Mouse (Mus musculus) limb, embryonic 13.5 days (tissue): ENCODE measurements around the gene Rdm1. TPM values are rescaled to one million over a fixed set of nuclear protein-coding genes. Genes with fewer than 3 reads are reported as not detected.
"Not testable (repeated sequence)": the region's sequence is repeated elsewhere in the genome, so short reads cannot be mapped to it uniquely, and the experiment has no call there.

Experiments
- ATAC-seq: fragments of 200-750 bp; cut with Nextera tagmentation; 2 replicates; pipeline ENCODE4 v1.8.0; 2017; ENCODE audit warnings: low read depth, moderate number of reproducible peaks, moderate TSS enrichment; ENCODE audit not compliant: low FRiP score
- H3K27ac ChIP-seq: fragments of 300-500 bp; sonication (generic); 2 replicates; pipeline ENCODE4 v1.5.1; 2015; ENCODE audit warnings: inconsistent platforms, mild to moderate bottlenecking, moderate library complexity
- H3K27me3 ChIP-seq: fragments of 300-500 bp; sonication (generic); 2 replicates; pipeline ENCODE4 v1.6.1; 2015; ENCODE audit warnings: mild to moderate bottlenecking, inconsistent platforms
- H3K36me3 ChIP-seq: fragments of 300-500 bp; sonication (generic); 2 replicates; pipeline ENCODE4 v1.6.1; 2015; ENCODE audit warnings: inconsistent platforms, mild to moderate bottlenecking, moderate library complexity
- H3K4me1 ChIP-seq: fragments of 300-500 bp; sonication (generic); 2 replicates; pipeline ENCODE4 v1.6.1; 2015; ENCODE audit warnings: inconsistent platforms
- H3K4me2 ChIP-seq: fragments of 300-500 bp; sonication (generic); replicated peaks from 2 replicates; pipeline ENCODE4 v1.6.1; 2015; ENCODE audit warnings: inconsistent platforms, mild to moderate bottlenecking, moderate library complexity
- H3K4me3 ChIP-seq: fragments of 300-500 bp; sonication (generic); 2 replicates; pipeline ENCODE4 v1.5.1; 2015; ENCODE audit warnings: moderate library complexity, mild to moderate bottlenecking, inconsistent platforms
- H3K9ac ChIP-seq: fragments of 300-500 bp; sonication (generic); 2 replicates; pipeline ENCODE4 v1.6.1; 2015; ENCODE audit warnings: mild to moderate bottlenecking, inconsistent platforms
- H3K9me3 ChIP-seq: fragments of 300-500 bp; sonication (generic); 2 replicates; pipeline ENCODE4 v1.6.1; 2016; ENCODE audit warnings: inconsistent platforms
- WGBS: fragments of 180-500 bp; shearing (Covaris S2); methylation state at CpG from one replicate; pipeline ENCODE4 v1.1.7; 2015; 5-methylcytosine and 5-hydroxymethylcytosine counted together
- polyA plus RNA-seq: library from polyadenylated mRNA; unstranded; fragments of >200 nt; fragmentation: Nextera tagmentation; extraction: Ambion mirVana; gene quantifications from 2 replicates; pipeline ENCODE4 v1.2.1, GENCODE M21; 2015

The Rdm1 gene
- polyA plus RNA-seq, 1 experiment from 2014 or later: 47.4 TPM

DNA sequence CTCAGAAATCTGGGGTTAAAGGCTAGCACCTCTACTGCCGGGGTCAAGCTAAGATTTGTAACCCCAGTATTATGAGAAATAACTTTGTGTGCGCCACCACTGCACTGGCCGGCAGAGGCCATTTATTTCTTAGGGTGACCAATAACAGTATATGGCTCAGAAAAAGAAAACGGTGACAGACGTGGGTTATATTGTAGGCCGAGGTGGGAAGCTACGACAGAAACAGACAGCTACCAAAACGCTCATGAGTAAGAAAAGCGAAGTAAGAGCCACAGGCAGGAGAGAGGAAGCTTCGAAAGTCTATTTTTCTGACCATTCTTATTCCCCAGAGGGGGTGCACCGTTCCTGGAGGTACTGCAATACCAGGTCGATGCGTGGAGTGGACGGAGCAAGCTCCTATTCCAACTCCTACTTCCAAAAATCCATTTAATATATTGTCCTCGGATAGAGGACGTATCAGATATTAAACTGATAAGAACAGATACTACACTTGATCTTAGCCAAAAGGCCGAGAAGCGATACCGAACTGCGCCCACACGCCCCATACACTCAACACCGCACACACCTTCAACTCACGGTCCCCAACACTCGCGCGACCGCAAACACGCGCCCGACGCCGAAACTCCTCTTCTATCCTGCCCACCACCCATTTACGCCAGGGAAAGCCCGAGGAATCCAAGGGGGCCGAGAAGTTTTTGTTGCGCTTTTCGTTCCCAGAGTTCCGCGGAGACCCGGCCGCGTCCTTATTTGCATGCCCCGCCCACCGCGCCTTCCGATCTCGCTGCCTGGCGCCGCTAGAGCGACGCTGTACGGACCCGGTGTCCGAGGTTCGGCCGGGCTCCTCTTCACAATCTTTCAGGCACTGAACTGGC, 18.7 kb downstream of the Rdm1 start:
- under 1% methylated on average over 43 of the region's 56 CpGs for WGBS
- ATAC-seq: peak; percentile 73
- Histone ChIP-seq H3K9ac (peak overlapping the region; percentile 60), H3K27ac (peak overlapping the region; percentile 92), H3K4me3 (peak overlapping the region; percentile 33), H3K4me2 (peak overlapping the region; percentile 55)
- not testable (repeated sequence) for H3K9me3 ChIP-seq, H3K36me3 ChIP-seq, H3K27me3 ChIP-seq, H3K4me1 ChIP-seq

GRCm38 (mm10) chr11:101646283-101646794, 19.3 kb downstream of the Rdm1 start:
- Histone ChIP-seq H3K4me3 (peak overlapping the region; percentile 33), H3K27ac (peak overlapping the region; percentile 92; the same call in 1 of the 2 replicates), H3K9ac (peak overlapping the region; percentile 60), H3K4me2 (peak overlapping the region; percentile 55)
- ATAC-seq, H3K4me1 ChIP-seq, H3K36me3 ChIP-seq, H3K9me3 ChIP-seq, H3K27me3 ChIP-seq: not testable (repeated sequence)
- 12% methylated on average over 16 of the region's 16 CpGs for WGBS

- H3K9me3 ChIP-seq, H3K4me2 ChIP-seq, ATAC-seq, H3K27me3 ChIP-seq, H3K27ac ChIP-seq, H3K4me1 ChIP-seq, H3K36me3 ChIP-seq, H3K9ac ChIP-seq, H3K4me3 ChIP-seq: not testable (repeated sequence)
- WGBS: 90% methylated on average over 10 of the region's 10 CpGs
Measured at GRCm38 (mm10) chr11:101647093-101647492, 20.1 kb downstream of the Rdm1 start.

GRCm38 (mm10) chr11:101656356-101656755, 29.4 kb downstream of the Rdm1 start:
- ATAC-seq: no peak
- H3K4me1 ChIP-seq: peaks cover 5% of the 10 kb centered on the region
- no peak overlapping the region for H3K27ac ChIP-seq
- H3K9me3 ChIP-seq: no peaks in the 10 kb centered on the region
- H3K9ac ChIP-seq: no peak overlapping the region
- 0 out of 2 replicates have a peak, but pooled peaks cover 4% of the 10 kb centered on the region for H3K27me3 ChIP-seq
- 85% methylated on average over 4 of the region's 4 CpGs for WGBS
- no peak overlapping the region for H3K4me2 ChIP-seq
- H3K36me3 ChIP-seq: no peaks in the 10 kb centered on the region
- no peak overlapping the region for H3K4me3 ChIP-seq

GRCm38 (mm10) chr11:101657528-101657885, 30.5 kb downstream of the Rdm1 start:
- peak overlapping the region; percentile 93 for H3K27ac ChIP-seq
- peak; percentile 1; the same call in 1 of the 2 replicates for ATAC-seq
- H3K4me2 ChIP-seq: peak overlapping the region; percentile 57
- H3K9me3 ChIP-seq: no peaks in the 10 kb centered on the region
- H3K4me1 ChIP-seq: peaks cover 5% of the 10 kb centered on the region
- 0 out of 2 replicates have a peak, but pooled peaks cover 4% of the 10 kb centered on the region for H3K27me3 ChIP-seq
- peak overlapping the region; percentile 30 for H3K4me3 ChIP-seq
- peak overlapping the region; percentile 68; the same call in 1 of the 2 replicates for H3K9ac ChIP-seq
- H3K36me3 ChIP-seq: no peaks in the 10 kb centered on the region
- 5% methylated on average over 3 of the region's 3 CpGs for WGBS

GRCm38 (mm10) chr11:101657886-101658750, 31.1 kb downstream of the Rdm1 start:
- Histone ChIP-seq H3K4me3 (peak overlapping the region; percentile 30), H3K4me2 (peak overlapping the region; percentile 57), H3K9ac (peak overlapping the region; percentile 68), H3K27ac (peak overlapping the region; percentile 93)
- H3K27me3 ChIP-seq, H3K9me3 ChIP-seq, H3K36me3 ChIP-seq, H3K4me1 ChIP-seq: not testable (repeated sequence)
- ATAC-seq: peak; percentile 94
- under 1% methylated on average over 38 of the region's 40 CpGs for WGBS

DNA sequence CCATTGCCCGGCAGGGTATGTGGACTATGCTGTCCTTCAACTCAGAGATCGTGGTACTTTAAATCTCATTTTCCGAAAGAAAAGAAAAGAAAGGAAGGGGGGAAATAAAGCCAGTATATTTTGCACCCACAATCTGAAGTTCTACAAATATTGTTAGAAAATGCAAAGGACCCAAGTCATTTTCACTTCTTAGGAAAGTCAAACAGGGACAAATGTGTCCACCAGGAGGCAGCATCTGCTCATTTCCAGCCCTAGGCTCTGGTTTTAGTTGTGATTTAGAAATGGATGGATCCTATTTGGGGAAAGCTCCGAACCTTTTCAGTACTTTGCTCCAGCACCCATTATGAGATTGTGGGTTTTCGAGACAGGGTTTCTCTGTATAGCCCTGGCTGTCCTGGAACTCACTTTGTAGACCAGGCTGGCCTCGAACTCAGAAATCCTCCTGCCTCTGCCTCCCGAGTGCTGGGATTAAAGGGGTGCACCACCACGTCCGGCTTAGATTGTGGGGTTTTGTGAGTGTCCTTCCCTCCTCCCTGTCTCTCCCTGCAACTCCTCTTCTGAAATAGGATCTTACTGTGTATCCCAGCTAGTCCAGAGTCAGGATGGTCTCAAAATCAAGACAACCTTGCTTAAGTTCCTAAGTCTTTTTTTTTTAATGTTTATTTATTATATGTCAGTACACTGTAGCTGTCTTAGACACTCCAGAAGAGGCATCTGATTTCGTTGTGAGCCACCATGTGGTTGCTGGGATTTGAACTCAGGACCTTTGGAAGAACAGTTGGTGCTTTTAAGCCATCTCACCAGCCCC, 32.0 kb downstream of the Rdm1 start:
- H3K27ac ChIP-seq: peak overlapping the region; percentile 55; the same call in 1 of the 2 replicates

GRCm38 (mm10) chr11:101661191-101661590, 34.2 kb downstream of the Rdm1 start:
- no peak for ATAC-seq
- Histone ChIP-seq H3K36me3 (no peaks in the 10 kb centered on the region), H3K9me3 (no peaks in the 10 kb centered on the region), H3K4me2 (no peak overlapping the region), H3K4me3 (no peak overlapping the region), H3K4me1 (peaks cover 5% of the 10 kb centered on the region), H3K27ac (no peak overlapping the region), H3K27me3 (no peaks in the 10 kb centered on the region), H3K9ac (no peak overlapping the region)
- WGBS: 68% methylated on average over 7 of the region's 7 CpGs

More for the DNA sequence above, 32.0 kb downstream of the Rdm1 start:
- WGBS: 28% methylated on average over 10 of the region's 10 CpGs
- no peaks in the 10 kb centered on the region for H3K36me3 ChIP-seq
- ATAC-seq: peak; percentile 19; the same call in 1 of the 2 replicates
- H3K4me1 ChIP-seq: peaks cover 5% of the 10 kb centered on the region
- no peak overlapping the region for H3K4me3 ChIP-seq
- no peak overlapping the region for H3K9ac ChIP-seq
- H3K4me2 ChIP-seq: 0 out of 2 replicates have a peak overlapping the region, but pooled peaks have one; percentile 14
- H3K27me3 ChIP-seq: no peaks in the 10 kb centered on the region
- H3K9me3 ChIP-seq: no peaks in the 10 kb centered on the region

DNA sequence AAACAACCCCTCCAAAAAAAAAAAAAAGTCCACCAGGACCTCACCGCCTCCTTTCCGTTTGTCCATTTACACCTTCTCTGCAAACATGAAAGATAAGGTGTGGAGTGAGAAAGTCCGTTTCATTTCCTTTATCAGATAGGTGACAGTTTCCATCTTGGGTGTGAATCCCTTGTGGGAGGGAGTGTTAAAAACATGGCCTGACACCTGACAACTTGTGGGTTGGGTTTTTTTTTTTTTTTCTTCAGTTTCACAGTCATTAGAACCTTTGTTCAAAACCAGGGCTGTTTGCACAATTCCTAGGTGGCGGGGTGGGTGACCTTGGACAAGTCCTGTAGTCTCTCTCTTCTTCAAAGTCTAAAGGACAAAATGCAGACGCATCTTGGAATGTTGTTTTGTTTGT, 34.8 kb downstream of the Rdm1 start:
- H3K36me3 ChIP-seq: no peaks in the 10 kb centered on the region
- no peak overlapping the region for H3K4me3 ChIP-seq
- 41% methylated on average over 5 of the region's 5 CpGs for WGBS
- H3K27ac ChIP-seq: no peak overlapping the region
- H3K4me1 ChIP-seq: peaks cover 5% of the 10 kb centered on the region
- no peak overlapping the region for H3K4me2 ChIP-seq
- H3K27me3 ChIP-seq: peaks cover 4% of the 10 kb centered on the region; the same call in 1 of the 2 replicates
- no peaks in the 10 kb centered on the region for H3K9me3 ChIP-seq
- no peak for ATAC-seq
- no peak overlapping the region for H3K9ac ChIP-seq

- Histone ChIP-seq H3K4me2 (no peak overlapping the region), H3K36me3 (no peaks in the 10 kb centered on the region), H3K4me1 (no peaks in the 10 kb centered on the region; the same call in 1 of the 2 replicates), H3K4me3 (no peak overlapping the region), H3K27me3 (peaks cover 10% of the 10 kb centered on the region; the same call in 1 of the 2 replicates), H3K27ac (no peak overlapping the region), H3K9ac (no peak overlapping the region), H3K9me3 (no peaks in the 10 kb centered on the region)
- ATAC-seq: no peak
- 35% methylated on average over 11 of the region's 11 CpGs for WGBS
Measured at GRCm38 (mm10) chr11:101663229-101664027, 36.4 kb downstream of the Rdm1 start.
